Mouse (Mus musculus): ENCODE measurements around the gene Fbp2.

GRCm38 (mm10) chr13:62883436-62883835 lies 25.2 kb upstream of the Fbp2 start:
- TF ChIP-seq CTCF (IDR thresholded peaks at IDR 0.05; ENCODE audit: low read depth, low read length) (no peak), POLR2A (IDR thresholded peaks at IDR 0.05; ENCODE audit: extremely low read depth, insufficient read depth, low read length) (no peak)

Measured in liver, adult 2 months (tissue).